Mouse (Mus musculus): ENCODE measurements around the gene Pdxk. TPM values are rescaled to one million over a fixed set of nuclear protein-coding genes. Genes with fewer than 3 reads are reported as not detected.

The Pdxk gene
- polyA plus RNA-seq, 1 experiment from 2014 or later = 13.2 TPM

DNA sequence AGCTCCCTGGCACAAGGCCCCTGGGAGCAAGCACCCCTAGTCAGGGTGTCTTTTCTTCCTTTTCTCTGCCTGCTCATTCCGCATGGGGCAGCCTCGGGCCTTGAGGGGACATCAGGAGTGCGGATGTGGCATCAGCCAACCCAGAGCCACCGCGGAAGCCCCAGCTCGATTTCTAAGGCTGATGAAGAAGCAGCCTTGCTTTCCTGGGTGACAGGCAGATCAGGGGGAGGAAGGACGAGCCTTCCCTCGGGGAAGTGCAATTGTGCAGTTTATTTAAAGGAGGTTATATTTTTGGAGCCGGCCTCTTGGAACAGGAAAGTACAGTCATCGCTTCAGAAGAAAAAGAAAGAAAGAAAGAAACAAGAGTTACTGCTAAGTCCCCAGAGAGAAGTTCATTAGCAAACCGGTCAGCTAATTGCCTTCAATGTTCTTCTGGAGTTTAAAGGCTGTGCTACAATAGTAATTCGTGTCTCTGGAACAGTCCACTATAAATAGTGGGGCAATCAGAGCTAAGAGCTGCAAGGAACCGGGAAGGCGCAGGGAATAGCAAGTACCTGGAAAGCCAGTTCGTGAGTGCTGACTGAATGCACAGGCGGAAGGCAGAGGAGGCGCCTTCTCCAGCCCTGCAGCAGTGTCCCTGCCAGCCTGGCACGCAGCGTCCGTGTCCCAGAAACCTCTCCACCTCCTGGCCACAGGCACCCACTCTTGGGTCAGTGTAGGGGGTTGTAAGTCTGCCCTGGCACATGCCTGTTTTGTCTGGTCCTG lies 76.4 kb downstream of the Pdxk start:
- Histone ChIP-seq H3K27me3 (ENCODE audit: control insufficient read depth, insufficient read depth, low read length) (peaks cover 17% of the 10 kb centered on the region), H3K9me3 (ENCODE audit: control insufficient read depth, low read length) (no peaks in the 10 kb centered on the region), H3K4me3 (ENCODE audit: low read length) (no peak overlapping the region), H3K36me3 (ENCODE audit: control insufficient read depth, insufficient read depth, low read length) (no peaks in the 10 kb centered on the region), H3K4me1 (ENCODE audit: control insufficient read depth, insufficient read depth, low read length) (0 out of 2 replicates have a peak, but pooled peaks cover 9% of the 10 kb centered on the region), H3K9ac (ENCODE audit: low read depth, low read length) (no peak overlapping the region), H3K4me2 (replicated peaks; ENCODE audit: low read depth, low read length) (no peak overlapping the region), H3K27ac (ENCODE audit: low read depth, low read length) (no peak overlapping the region)
- no peak for ATAC-seq (ENCODE audit: low FRiP score, low TSS enrichment)
- 42% methylated on average over 20 of the region's 20 CpGs for WGBS

Small RNAs within 50 kb of the gene (microRNA-seq; reads per million reads assigned to microRNA genes)
- gene Mir6410 (not detected), gene Mir6907 (not detected), gene Mir6908 (not detected)

Other genes starting within 250 kb of the Pdxk start
- 16.3 and 22.2 TPM in 2 replicates for gene Trappc10, start 220.3 kb downstream of the Pdxk start, polyA plus RNA-seq (2014; fragmentation: Nextera tagmentation; extraction: Ambion mirVana)
- gene Agpat3, start 112.5 kb downstream of the Pdxk start, polyA plus RNA-seq (2014; fragmentation: Nextera tagmentation; extraction: Ambion mirVana) = 66.4 and 84.7 TPM in 2 replicates
- 228 and 265 TPM in 2 replicates for gene Rrp1, start 51.9 kb downstream of the Pdxk start, polyA plus RNA-seq (2014; fragmentation: Nextera tagmentation; extraction: Ambion mirVana)
- 206 and 270 TPM in 2 replicates for gene Cstb, start 39.3 kb downstream of the Pdxk start, polyA plus RNA-seq (2014; fragmentation: Nextera tagmentation; extraction: Ambion mirVana)
- not detected in 2 replicates for gene Olfr1358, start 52.5 kb upstream of the Pdxk start, polyA plus RNA-seq (2014; fragmentation: Nextera tagmentation; extraction: Ambion mirVana)
- gene Ilvbl, start 109.4 kb upstream of the Pdxk start, polyA plus RNA-seq (2014; fragmentation: Nextera tagmentation; extraction: Ambion mirVana) = 32.3 and 34.0 TPM in 2 replicates
- gene Syde1, start 127.0 kb upstream of the Pdxk start, polyA plus RNA-seq (2014; fragmentation: Nextera tagmentation; extraction: Ambion mirVana) = 16.8 and 18.0 TPM in 2 replicates
- not detected in 2 replicates for gene Olfr1357, start 153.1 kb upstream of the Pdxk start, polyA plus RNA-seq (2014; fragmentation: Nextera tagmentation; extraction: Ambion mirVana)